Mouse (Mus musculus) liver, embryonic 14.5 days (tissue): ENCODE measurements around the gene Gm20741. TPM values are rescaled to one million over a fixed set of nuclear protein-coding genes. Genes with fewer than 3 reads are reported as not detected.
A peak's percentile ranks its signal among the peaks of the same experiment; 100 is the strongest.

Experiments
- ATAC-seq: fragments of 200-750 bp; cut with Nextera tagmentation; 2 replicates; pipeline ENCODE4 v1.8.0; 2017; ENCODE audit warnings: moderate number of reproducible peaks, mild to moderate bottlenecking, moderate library complexity; ENCODE audit not compliant: insufficient read depth
- DNase-seq, 3 experiments: peaks; one replicate each; pipeline ENCODE4 v3.0.0-alpha.2; 2012 to 2013; ENCODE audit warnings: low read depth in 3 of 3, low spot score in 3 of 3
- H3K27ac ChIP-seq: fragments of 300-500 bp; sonication (generic); 2 replicates; pipeline ENCODE4 v1.5.1; 2014; ENCODE audit warnings: moderate library complexity, mild to moderate bottlenecking, control low read depth, inconsistent platforms
- H3K27me3 ChIP-seq: fragments of 300-500 bp; sonication (generic); 2 replicates; pipeline ENCODE4 v1.6.1; 2014; ENCODE audit warnings: mild to moderate bottlenecking, low read length, moderate library complexity; ENCODE audit not compliant: control insufficient read depth, insufficient read depth
- H3K36me3 ChIP-seq: fragments of 300-500 bp; sonication (generic); replicated peaks from 2 replicates; pipeline ENCODE4 v1.6.1; 2014; ENCODE audit warnings: low read depth; ENCODE audit not compliant: control insufficient read depth, insufficient read depth
- H3K4me1 ChIP-seq, 2 experiments: fragments of 200-500 bp in 1 of 2; fragments of 300-500 bp in 1 of 2; sonication (generic) in 1 of 2; replicated peaks; 2 replicates each; pipeline ENCODE4 v1.6.1; 2012 to 2014; ENCODE audit warnings: antibody characterized with exemption in 1 of 2, inconsistent platforms in 1 of 2, low read length in 1 of 2; ENCODE audit not compliant: control insufficient read depth in 2 of 2, insufficient read depth in 2 of 2
- H3K4me2 ChIP-seq: fragments of 300-500 bp; sonication (generic); 2 replicates; pipeline ENCODE4 v1.6.1; 2014; ENCODE audit warnings: low read depth, mild to moderate bottlenecking, control low read depth, moderate library complexity
- H3K4me3 ChIP-seq, 2 experiments: fragments of 200-500 bp in 1 of 2; fragments of 300-500 bp in 1 of 2; sonication (generic) in 1 of 2; 2 replicates each; pipeline ENCODE4 v1.5.1; 2012 to 2014; ENCODE audit warnings: low read depth in 2 of 2, low read length in 2 of 2, mild to moderate bottlenecking in 2 of 2, control low read depth in 1 of 2, inconsistent platforms in 1 of 2, moderate library complexity in 1 of 2; ENCODE audit not compliant: insufficient read depth in 1 of 2
- H3K9ac ChIP-seq: fragments of 300-500 bp; sonication (generic); replicated peaks from 2 replicates; pipeline ENCODE4 v1.6.1; 2014; ENCODE audit warnings: mild to moderate bottlenecking, control low read depth, moderate library complexity
- H3K9me3 ChIP-seq: fragments of 300-500 bp; sonication (generic); 2 replicates; pipeline ENCODE4 v1.6.1; 2016; ENCODE audit warnings: low read length, mixed read lengths; ENCODE audit not compliant: control insufficient read depth
- CTCF ChIP-seq: IDR thresholded peaks from 2 replicates; pipeline ENCODE4 v1.5.1; 2016; ENCODE audit warnings: antibody characterized with exemption, low read depth, control low read depth
- EP300 ChIP-seq: IDR thresholded peaks from 2 replicates; pipeline ENCODE4 v1.6.1; 2016; ENCODE audit warnings: antibody characterized with exemption, low read depth
- WGBS: fragments of 180-500 bp; shearing (Covaris S2); extraction: QIAGEN DNeasy Blood & Tissue Kit; methylation state at CpG from one replicate; pipeline ENCODE4 v1.1.7; 2014; ENCODE audit not compliant: insufficient replicate concordance; 5-methylcytosine and 5-hydroxymethylcytosine counted together
- polyA plus RNA-seq, 2 experiments: library from polyadenylated mRNA; depleted of rRNA in 1 of 2; stranded (reverse) in 1 of 2; unstranded in 1 of 2; fragments of >200 nt; fragmentation: Nextera tagmentation in 1 of 2; extraction: Ambion mirVana in 1 of 2; gene quantifications; 2 replicates each; pipeline versions ENCODE4 v1.2.1 to v1.2.3; 2012 to 2014

The Gm20741 gene
- polyA plus RNA-seq (2012; rRNA removed) (not detected in 2 replicates), polyA plus RNA-seq (2014; fragmentation: Nextera tagmentation; extraction: Ambion mirVana) (not detected in 2 replicates)

GRCm38 (mm10) chr16:88811827-88812226 lies at the start of gene Gm20741:
Gene Gm20741 (minus strand): TSS chr16:88812220.
- no peak for ATAC-seq
- H3K27me3 ChIP-seq: no peaks in the 10 kb centered on the region
- DNase-seq: no peak
- no peak within 1 kb of the TSS for H3K9ac ChIP-seq
- no peak within 1 kb of the TSS for H3K27ac ChIP-seq
- WGBS: 47% methylated on average over 2 of the region's 2 CpGs
- H3K4me3 ChIP-seq: no peak within 1 kb of the TSS
- no peak within 1 kb of the TSS for H3K4me2 ChIP-seq
- no peaks in the 10 kb centered on the region for H3K4me1 ChIP-seq
- TF ChIP-seq EP300 (no peak), CTCF (no peak)
- H3K36me3 ChIP-seq: no peaks in the 10 kb centered on the region
- H3K9me3 ChIP-seq: no peaks in the 10 kb centered on the region

GRCm38 (mm10) chr16:88851450-88851849 lies 39.4 kb upstream of the Gm20741 start:
- H3K4me1 ChIP-seq: 0 out of 4 replicates have a peak, but pooled peaks cover 0 to 2% of the 10 kb centered on the region in 2 experiments
- 8% methylated on average over 5 of the region's 5 CpGs for WGBS
- no peak overlapping the region for H3K9ac ChIP-seq
- H3K27me3 ChIP-seq: no peaks in the 10 kb centered on the region
- no peak overlapping the region for H3K27ac ChIP-seq
- H3K36me3 ChIP-seq: no peaks in the 10 kb centered on the region
- H3K9me3 ChIP-seq: no peaks in the 10 kb centered on the region
- TF ChIP-seq CTCF (peak; percentile 54), EP300 (no peak)
- DNase-seq (no peak), ATAC-seq (no peak)
- H3K4me3 ChIP-seq: no peak overlapping the region
- no peak overlapping the region for H3K4me2 ChIP-seq

GRCm38 (mm10) chr16:88848558-88848957 lies 36.5 kb upstream of the Gm20741 start:
- 0 out of 4 replicates have a peak, but pooled peaks cover 0 to 2% of the 10 kb centered on the region in 2 experiments for H3K4me1 ChIP-seq
- no peak overlapping the region for H3K4me3 ChIP-seq
- DNase-seq (no peak), ATAC-seq (no peak)
- no peak overlapping the region for H3K27ac ChIP-seq
- no peaks in the 10 kb centered on the region for H3K36me3 ChIP-seq
- H3K9me3 ChIP-seq: no peaks in the 10 kb centered on the region
- H3K27me3 ChIP-seq: no peaks in the 10 kb centered on the region
- no peak overlapping the region for H3K4me2 ChIP-seq
- 60% methylated on average over 4 of the region's 4 CpGs for WGBS
- H3K9ac ChIP-seq: no peak overlapping the region
- TF ChIP-seq CTCF: no peak
- no peak for TF ChIP-seq EP300

- WGBS: 82% methylated on average over 1 of the region's 1 CpGs
Measured at GRCm38 (mm10) chr16:88847363-88847762, 35.3 kb upstream of the Gm20741 start.

GRCm38 (mm10) chr16:88826978-88827377 lies 15.0 kb upstream of the Gm20741 start:
- Histone ChIP-seq H3K27me3 (no peaks in the 10 kb centered on the region), H3K4me1 (no peaks in the 10 kb centered on the region), H3K9ac (no peak overlapping the region), H3K36me3 (no peaks in the 10 kb centered on the region), H3K9me3 (no peaks in the 10 kb centered on the region), H3K4me3 (no peak overlapping the region), H3K4me2 (no peak overlapping the region), H3K27ac (no peak overlapping the region)
- WGBS: 67% methylated on average over 3 of the region's 3 CpGs
- no peak for DNase-seq
- no peak for ATAC-seq
- no peak for TF ChIP-seq EP300
- no peak for TF ChIP-seq CTCF

More at GRCm38 (mm10) chr16:88847363-88847762, 35.3 kb upstream of the Gm20741 start:
- H3K36me3 ChIP-seq: no peaks in the 10 kb centered on the region
- DNase-seq (no peak), ATAC-seq (no peak)
- no peak overlapping the region for H3K4me3 ChIP-seq
- no peaks in the 10 kb centered on the region for H3K9me3 ChIP-seq
- no peak overlapping the region for H3K4me2 ChIP-seq
- TF ChIP-seq EP300 (no peak), CTCF (no peak)
- H3K4me1 ChIP-seq: 0 out of 4 replicates have a peak, but pooled peaks cover 0 to 4% of the 10 kb centered on the region in 2 experiments
- no peak overlapping the region for H3K9ac ChIP-seq
- H3K27me3 ChIP-seq: no peaks in the 10 kb centered on the region
- H3K27ac ChIP-seq: no peak overlapping the region
